Mouse (Mus musculus): ENCODE results near the gene Gm38431. TPM values are rescaled to one million over a fixed set of nuclear protein-coding genes. Genes with fewer than 3 reads are reported as not detected.

Gene Gm38431
- total RNA-seq, 2 experiments from 2014 or later: 2.1 to 3.5 TPM

GRCm38 (mm10) chr9:21028560-21029110 lies 63.2 kb downstream of the Gm38431 start:
- intact Hi-C loops (cut with DNase I): no loop called here
- no peak for DNase-seq (ENCODE audit: low spot score in 2 of 2)

- intact Hi-C loops (cut with DNase I): no loop called here
Measured at GRCm38 (mm10) chr9:21027774-21028290, 64.0 kb downstream of the Gm38431 start.

GRCm38 (mm10) chr9:21026849-21027248 lies 64.9 kb downstream of the Gm38431 start:
- intact Hi-C loops (cut with DNase I): no loop called here
- DNase-seq (ENCODE audit: low spot score in 2 of 2): no peak

More at GRCm38 (mm10) chr9:21027774-21028290, 64.0 kb downstream of the Gm38431 start:
- no peak for DNase-seq (ENCODE audit: low spot score in 2 of 2)

- intact Hi-C loops (cut with DNase I): no loop called here
- no peak for DNase-seq (ENCODE audit: low spot score in 2 of 2)
Measured at GRCm38 (mm10) chr9:21025258-21025810, 66.5 kb downstream of the Gm38431 start.

- intact Hi-C loops (cut with DNase I): no loop called here
- DNase-seq (ENCODE audit: low spot score in 2 of 2): no peak
Measured at GRCm38 (mm10) chr9:21022726-21023125, 69.1 kb downstream of the Gm38431 start.

GRCm38 (mm10) chr9:21022288-21022687 lies 69.5 kb downstream of the Gm38431 start:
- intact Hi-C loops (cut with DNase I): no loop called here

GRCm38 (mm10) chr9:21021363-21021762 lies 70.4 kb downstream of the Gm38431 start:
- intact Hi-C loops (cut with DNase I): no loop called here
- DNase-seq (ENCODE audit: low spot score in 2 of 2): no peak

More at GRCm38 (mm10) chr9:21022288-21022687, 69.5 kb downstream of the Gm38431 start:
- no peak for DNase-seq (ENCODE audit: low spot score in 2 of 2)

GRCm38 (mm10) chr9:21018600-21018999 lies 73.2 kb downstream of the Gm38431 start:
- intact Hi-C loops (cut with DNase I): no loop called here

More at GRCm38 (mm10) chr9:21018600-21018999, 73.2 kb downstream of the Gm38431 start:
- DNase-seq (ENCODE audit: low spot score in 2 of 2): no peak

Small RNAs within 50 kb of the gene (microRNA-seq; reads per million reads assigned to microRNA genes)
- gene Mir1900: not detected
- not detected for gene Mir7082

Other genes with a start within 250 kb of the Gm38431 start
- gene A230050P20Rik, start 223.4 kb downstream of the Gm38431 start, total RNA-seq (2021): 10 to 100 TPM; 65.7 to 90.2 TPM
- gene Angptl6, start 212.3 kb downstream of the Gm38431 start, total RNA-seq (2021): 10 to 100 TPM; 10.5 to 11.8 TPM
- 10 to 100 TPM; 18.6 to 23.9 TPM for gene Ppan, start 203.8 kb downstream of the Gm38431 start, total RNA-seq (2021)
- 100 to 1,000 TPM; 120 to 124 TPM for gene Eif3g, start 193.4 kb downstream of the Gm38431 start, total RNA-seq (2021)
- gene Dnmt1, start 132.1 kb downstream of the Gm38431 start, total RNA-seq (2021): 10 to 100 TPM; 40.1 to 43.0 TPM
- 1 to 10 TPM; 3.0 to 3.6 TPM for gene S1pr2, start 115.2 kb downstream of the Gm38431 start, total RNA-seq (2021)
- 10 to 100 TPM; 59.6 to 62.5 TPM for gene Mrpl4, start 89.3 kb downstream of the Gm38431 start, total RNA-seq (2021)
- 1 to 10 TPM; 2.4 to 3.2 TPM for gene Icam1, start 76.0 kb downstream of the Gm38431 start, total RNA-seq (2021)
- 1 to 10 TPM; 1.2 to 1.3 TPM for gene Icam4, start 62.6 kb downstream of the Gm38431 start, total RNA-seq (2021)
- 100 to 1,000 TPM; 235 to 249 TPM for gene Icam5, start 59.9 kb downstream of the Gm38431 start, total RNA-seq (2021)
- gene Zglp1, start 24.9 kb downstream of the Gm38431 start, total RNA-seq (2021): not detected
- 1 to 10 TPM; 1.5 to 1.6 TPM for gene Gm49373, start 18.9 kb downstream of the Gm38431 start, total RNA-seq (2021)
- gene Fdx1l, start 18.4 kb downstream of the Gm38431 start, total RNA-seq (2021): 10 to 100 TPM; 59.0 to 70.8 TPM
- gene Raver1, start within 50 bp of the Gm38431 start, total RNA-seq (2021): 10 to 100 TPM; 26.1 to 29.0 TPM
- gene Tyk2, start 39.2 kb upstream of the Gm38431 start, total RNA-seq (2021): 10 to 100 TPM in 1 of 2 experiments, 1 to 10 TPM in 1; 9.1 to 15.3 TPM
- 100 to 1,000 TPM; 139 to 155 TPM for gene Cdc37, start 58.0 kb upstream of the Gm38431 start, total RNA-seq (2021)
- 10 to 100 TPM; 94.8 to 98.7 TPM for gene Pde4a, start 73.7 kb upstream of the Gm38431 start, total RNA-seq (2021)
- gene Keap1, start 147.4 kb upstream of the Gm38431 start, total RNA-seq (2021): 10 to 100 TPM; 52.7 to 60.8 TPM
- gene S1pr5, start 156.4 kb upstream of the Gm38431 start, total RNA-seq (2021): 10 to 100 TPM in 1 of 2 experiments, 1 to 10 TPM in 1; 6.6 to 14.2 TPM
- 10 to 100 TPM; 47.1 to 48.8 TPM for gene Atg4d, start 173.3 kb upstream of the Gm38431 start, total RNA-seq (2021)
- 10 to 100 TPM; 32.6 to 44.4 TPM for gene Kri1, start 196.0 kb upstream of the Gm38431 start, total RNA-seq (2021)
- gene Cdkn2d, start 199.4 kb upstream of the Gm38431 start, total RNA-seq (2021): 10 to 100 TPM; 52.7 to 58.8 TPM
- 1 to 10 TPM in 1 of 2 experiments, under 1 TPM in 1; 0.72 to 1.6 TPM for gene Ap1m2, start 220.3 kb upstream of the Gm38431 start, total RNA-seq (2021)
- 10 to 100 TPM; 43.0 to 52.5 TPM for gene Slc44a2, start 228.7 kb upstream of the Gm38431 start, total RNA-seq (2021)

Data from left cerebral cortex, postnatal 36 days (tissue).